Mouse (Mus musculus) urinary bladder, postnatal 25 days (tissue): Measurements from ENCODE around the gene Arhgap44.

Experiments
- DNase-seq: peaks from one replicate; pipeline ENCODE4 v3.0.0; 2022; ENCODE audit warnings: low spot score

Arhgap44 gene

DNA sequence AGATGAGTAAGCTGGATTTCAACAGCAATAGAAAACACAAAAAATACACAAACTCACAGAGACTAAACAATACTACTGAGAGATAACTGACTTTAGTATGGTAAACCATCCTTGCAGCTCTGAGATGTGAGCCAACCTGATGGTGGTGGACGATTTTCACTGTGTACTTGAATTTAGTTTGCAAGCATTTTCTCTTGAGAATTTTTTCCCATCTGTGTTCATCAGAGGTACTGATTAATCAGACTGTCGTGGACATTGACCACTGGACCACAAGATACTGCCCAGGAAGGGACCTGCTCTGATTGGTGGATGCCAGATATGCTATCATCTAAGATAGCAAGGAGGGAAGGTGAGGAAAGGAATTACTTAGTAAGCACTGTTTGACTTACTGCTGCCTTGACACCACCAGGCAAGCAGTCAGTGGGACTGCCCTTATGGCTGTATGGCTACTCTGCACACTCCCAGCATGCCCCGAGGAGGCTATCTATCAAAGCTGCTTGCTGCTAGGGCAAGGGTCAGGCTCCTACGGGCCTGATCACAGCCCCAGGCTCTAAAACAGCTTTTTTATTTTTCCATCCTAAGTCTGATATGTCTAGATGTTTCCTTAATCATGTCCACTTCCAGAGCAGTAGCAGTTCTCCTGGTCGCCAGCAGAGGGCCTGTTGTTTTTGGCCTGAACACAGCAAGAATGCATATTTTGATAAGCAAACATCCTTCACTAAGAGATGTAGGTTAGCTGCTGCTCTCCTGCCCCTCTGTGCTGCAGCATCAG is 74.1 kb downstream of the Arhgap44 start:
- DNase-seq: peak; percentile 42

DNA sequence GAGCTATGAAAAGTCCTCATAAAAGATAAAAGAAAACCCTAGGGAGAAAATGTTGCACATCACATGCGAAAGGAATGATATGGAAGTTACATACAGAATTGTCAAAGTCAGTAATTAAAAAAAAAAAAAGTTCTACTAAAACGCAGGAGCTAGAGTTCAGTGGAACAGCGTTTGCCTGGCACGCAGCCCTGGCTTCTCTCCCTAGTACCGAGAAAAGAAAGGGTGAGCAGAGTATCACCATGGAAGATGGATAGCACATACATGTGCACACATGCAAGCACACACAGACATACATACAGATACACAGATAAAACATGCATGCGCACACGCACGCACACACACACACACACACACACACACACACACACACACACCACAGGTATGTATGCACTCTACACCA is 82.0 kb downstream of the Arhgap44 start:
- no peak for DNase-seq

DNA sequence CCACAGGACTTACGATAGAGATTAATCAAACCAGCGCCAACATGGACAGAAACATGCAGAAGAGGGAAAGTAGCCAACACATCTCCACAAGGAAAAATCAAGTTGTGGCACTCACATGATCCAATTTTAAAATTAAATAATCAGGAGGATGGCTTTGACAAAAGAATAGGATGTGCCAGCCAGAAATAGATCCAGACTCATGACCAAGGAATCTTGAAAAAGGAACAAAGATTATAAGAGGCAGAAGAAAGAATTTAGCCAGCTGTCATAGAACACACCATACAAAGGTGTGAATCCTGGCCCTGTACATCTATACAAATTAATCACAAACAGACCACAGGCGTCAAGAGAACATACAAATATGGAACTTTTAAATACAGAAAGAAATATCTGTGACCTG is 82.5 kb downstream of the Arhgap44 start:
- no peak for DNase-seq

DNA sequence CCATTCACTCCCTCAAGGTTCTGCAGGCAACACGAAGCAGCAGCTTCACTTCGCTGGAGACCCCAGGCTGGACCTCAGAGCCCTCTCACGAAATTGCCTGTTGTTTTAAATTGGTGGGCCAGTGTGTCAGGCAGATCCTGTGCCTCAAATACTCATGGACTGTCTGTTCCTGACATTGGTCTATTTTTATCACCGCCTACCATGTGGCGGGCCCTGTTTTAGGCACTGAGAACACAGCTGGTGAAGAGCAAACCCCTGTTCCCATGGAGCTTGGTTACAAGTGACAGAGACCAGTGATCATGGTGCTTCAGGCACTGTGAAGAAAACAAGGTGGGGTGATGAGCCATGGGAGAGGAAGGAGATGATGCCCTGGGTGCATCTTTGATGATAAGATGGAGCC is 93.2 kb downstream of the Arhgap44 start:
- DNase-seq: no peak

DNA sequence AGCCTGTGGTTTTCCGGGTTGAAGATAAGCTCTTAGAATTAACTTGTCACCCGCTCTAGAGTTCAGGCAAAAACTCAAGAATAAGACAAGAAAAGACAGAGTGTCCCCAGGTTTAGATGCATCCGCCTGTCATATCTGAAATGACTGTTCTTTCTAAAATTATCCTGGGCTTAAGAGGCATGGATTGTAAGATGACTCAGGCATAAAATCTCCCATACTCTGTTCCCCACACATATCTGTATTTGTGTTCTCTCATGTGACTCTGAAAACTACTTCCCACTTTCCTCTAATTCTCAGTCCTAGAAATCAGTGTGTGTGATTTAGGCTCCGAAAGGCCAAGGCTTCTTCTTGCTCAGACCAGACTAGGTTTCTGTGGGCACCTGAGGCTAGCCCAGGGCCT is 93.7 kb downstream of the Arhgap44 start:
- no peak for DNase-seq

DNA sequence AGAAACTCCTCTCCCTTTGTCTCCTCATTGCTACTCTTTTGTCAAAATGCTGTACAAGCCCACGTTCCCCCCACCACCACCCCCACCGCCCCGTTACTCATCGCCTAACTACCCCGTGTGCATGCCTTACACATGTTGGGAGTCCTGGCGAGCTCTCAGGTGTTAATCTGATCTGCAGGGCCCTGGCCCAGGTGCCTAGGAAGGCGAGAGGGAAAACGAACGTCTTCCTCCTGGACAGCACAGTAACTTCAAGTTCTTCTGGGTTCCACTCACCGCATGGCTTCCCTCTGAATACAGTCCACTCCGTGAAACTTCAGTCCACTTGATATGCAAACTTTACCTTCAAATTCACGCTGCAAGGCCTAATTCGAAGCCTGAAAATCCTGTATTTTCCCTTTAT is 97.6 kb downstream of the Arhgap44 start:
- DNase-seq: no peak

DNA sequence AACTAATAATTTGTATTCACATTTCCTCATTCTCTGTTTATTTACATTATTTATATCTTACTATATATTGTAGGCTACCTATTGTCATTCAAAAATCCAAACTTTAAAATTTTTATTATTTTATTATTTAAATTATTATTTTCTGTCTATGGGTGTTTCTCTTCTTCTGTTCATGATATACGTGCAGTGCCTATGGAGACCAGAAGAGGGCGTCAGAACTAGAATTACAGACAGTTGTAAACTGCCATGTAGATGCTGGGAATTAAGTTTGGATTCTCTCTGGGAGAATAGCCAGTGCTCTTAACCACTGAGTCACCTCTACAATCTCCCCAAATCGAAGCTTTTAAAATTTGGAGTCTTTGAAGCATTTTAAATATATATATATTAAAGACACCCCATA is 101.3 kb downstream of the Arhgap44 start:
- DNase-seq: no peak

DNA sequence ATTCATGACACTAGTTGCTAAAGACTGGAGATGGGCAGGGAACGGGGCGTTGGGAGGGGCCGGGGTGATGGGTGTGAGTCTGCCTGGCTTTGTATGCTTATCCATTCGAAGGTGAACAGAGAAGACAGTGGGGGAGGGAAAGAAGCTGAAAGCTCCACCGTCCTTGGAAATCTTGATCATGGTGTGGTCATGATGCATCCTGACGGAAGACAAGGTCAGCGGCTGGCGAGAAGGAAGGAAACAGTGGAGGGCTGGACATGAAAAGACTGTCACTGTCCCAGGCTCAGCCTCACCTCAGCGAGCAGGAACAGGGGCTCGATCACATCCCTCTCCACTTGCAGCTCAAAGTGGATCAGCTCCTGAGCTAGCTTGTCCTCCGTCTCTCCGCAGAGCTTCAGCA is 103.2 kb downstream of the Arhgap44 start:
- DNase-seq: no peak

DNA sequence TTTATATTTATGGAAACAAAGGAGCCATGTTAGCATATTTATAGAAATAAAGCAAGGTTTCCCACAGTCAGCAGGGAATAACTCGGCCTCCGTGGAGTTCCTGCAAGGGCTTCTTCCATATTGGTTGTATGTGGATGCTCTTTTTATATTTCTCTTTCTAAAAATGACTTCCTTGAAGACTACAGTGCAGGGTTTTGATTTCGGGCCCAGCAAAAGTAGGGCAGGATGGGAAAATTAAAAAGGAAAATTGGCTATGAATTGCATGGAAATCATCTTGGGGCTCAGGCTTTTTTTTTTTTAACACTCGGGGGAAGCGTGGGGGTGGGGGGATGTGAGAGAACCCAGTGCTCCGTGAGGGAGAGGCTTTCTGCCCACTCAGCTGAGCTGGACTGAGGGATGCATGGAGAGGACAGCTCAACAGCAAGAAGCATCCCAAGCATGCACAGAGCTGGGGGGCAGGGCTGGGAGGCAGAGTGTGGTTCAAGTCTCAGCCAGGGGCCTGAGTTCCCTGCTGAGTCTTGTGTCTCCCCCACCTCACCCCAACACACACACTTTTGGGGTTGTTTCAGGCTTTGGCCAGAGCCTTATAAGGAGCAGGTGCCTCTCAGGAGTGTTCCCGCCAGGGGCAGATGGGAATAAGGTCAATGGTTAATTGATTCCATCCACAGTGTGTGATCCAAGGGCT is 104.4 kb downstream of the Arhgap44 start:
- no peak for DNase-seq

DNA sequence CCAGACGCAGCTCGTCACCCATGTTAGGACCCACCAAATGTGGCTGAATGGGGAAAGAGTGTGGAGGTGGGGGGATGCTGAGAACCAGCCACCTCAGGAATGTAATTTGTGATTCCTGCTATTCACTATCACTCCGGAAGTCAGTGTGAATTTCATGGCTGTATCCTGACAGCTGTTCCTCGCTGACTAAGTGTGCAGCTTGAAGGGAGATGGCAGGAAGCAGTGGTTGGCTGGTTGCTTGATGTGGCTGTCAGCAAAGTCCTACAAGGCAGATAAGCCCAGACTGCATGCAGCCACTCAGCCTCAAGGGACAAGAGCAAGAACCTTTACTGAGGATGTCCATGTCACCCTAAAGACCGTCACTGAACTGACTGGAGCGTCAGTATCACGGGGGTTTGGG is 107.2 kb downstream of the Arhgap44 start:
- DNase-seq: no peak

DNA sequence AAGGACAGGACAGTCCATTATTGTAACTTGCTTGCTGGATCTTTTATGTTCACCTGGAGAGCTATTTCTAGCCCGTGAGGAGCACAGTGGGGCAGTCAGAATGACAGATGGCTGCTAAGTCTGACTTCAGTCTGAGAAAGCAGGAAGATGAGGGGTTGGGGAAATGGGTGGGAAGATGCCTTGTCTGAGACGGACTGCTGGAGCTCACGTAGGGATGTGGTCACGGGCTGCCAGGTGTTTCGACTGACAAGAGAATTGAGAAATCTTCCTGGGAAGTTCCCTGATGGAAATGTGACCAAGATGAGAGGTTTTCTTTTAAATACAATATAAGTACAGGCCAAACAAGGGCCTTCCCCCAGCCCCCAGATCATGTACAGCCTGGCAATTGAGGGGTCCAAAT is 108.5 kb downstream of the Arhgap44 start:
- DNase-seq: no peak

DNA sequence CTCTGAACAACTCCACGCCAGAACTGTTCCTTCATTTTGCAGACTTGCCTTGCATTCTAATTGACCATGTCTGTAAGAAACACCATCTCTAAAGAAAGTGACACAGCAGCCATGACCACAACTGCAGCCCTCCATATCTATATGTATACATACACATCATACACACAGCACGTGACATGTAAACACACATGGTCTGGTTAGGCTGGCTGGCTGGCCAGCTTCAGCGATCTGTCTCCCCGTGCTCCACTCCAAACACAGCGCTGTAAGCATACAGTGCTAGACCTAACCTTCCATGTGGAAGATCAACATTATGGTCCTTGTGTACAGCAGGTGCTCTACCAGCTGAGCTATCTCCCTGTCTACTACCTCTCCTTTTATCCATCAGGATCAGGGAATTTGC is 111.9 kb downstream of the Arhgap44 start:
- DNase-seq: no peak

DNA sequence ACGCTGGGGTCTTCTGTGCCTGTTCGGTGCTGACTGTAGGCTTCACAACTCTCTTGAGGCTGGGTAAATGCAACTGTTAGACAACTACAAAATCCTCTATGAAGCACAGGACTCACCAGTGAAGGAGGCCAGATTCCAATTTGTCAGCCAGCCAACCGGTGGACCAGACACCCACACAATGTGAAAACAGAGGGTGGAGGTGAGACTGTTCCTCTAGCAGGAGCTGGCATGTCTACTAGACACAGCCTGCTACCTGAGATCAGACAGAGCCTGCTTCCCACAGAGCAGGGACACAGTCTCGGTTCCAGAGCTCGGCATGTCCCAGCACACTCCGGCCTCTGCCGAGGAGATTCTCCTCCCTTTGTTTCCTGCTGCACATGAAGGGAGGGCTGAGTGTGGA is 113.7 kb downstream of the Arhgap44 start:
- DNase-seq: no peak

DNA sequence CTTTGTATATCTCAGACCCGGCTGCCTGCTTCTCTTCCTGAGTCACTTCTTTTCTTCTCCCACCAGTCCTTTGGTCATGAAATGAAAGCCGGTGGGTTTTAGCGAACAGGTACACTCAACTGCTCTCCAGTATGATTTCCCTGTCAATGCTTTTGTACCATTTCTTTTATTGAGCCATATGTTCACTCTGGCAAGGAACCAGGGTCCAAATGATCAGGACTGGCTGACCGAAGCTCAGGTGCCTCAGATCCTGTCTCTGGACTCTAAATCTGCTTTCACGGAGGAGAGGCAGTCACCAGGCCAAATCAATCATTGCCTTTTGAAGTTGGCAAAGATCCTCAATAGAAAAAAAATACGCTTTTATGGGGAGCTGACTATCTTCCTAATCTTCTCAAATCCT is 122.2 kb downstream of the Arhgap44 start:
- no peak for DNase-seq

DNA sequence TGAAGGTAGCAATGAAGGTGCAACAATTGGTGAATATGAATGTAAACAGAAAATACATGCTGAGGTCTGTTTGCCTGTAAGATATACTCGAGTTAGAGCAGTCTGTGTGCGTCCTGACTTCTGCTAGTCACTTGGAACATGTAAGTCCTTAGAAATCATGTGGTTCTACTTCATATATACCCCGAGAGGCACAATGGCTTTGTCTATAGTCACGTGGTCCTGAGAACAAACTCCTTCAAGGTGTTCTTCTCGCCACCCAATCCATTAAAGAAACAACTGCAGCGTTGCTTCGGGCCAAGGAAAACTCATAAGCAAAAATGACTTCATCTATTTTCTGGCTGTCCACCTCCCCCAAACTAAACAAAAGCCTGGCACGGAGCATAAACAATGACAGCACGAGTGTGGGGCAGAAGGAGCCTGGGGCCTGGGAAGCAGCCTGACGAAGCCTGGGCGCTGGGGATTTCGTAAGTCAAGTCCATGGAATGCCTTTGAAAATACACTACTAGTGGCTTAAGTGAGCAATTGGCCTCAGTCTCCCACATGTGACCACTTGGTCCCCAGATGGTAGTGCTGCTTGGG is 123.2 kb downstream of the Arhgap44 start:
- DNase-seq: no peak

DNA sequence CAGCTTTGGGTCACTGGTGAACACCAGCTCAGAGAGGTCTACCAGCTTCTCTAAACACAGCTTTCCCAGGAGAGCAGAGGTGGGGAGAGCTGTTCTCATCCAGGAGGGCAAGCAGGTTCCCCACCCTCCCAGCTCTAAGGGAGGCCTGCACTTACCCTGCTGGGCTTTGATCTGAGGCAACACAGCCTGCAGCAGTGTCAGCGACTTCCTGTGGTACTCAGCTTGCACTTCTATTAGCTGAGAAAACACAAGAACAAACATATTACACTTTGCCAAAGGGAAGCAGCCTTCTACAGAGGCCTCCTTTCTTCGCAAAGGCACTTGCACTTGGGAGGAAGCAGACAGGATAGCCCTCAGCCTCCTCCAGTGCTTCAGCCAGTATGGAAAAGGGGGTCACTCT is 123.8 kb downstream of the Arhgap44 start:
- DNase-seq: no peak

DNA sequence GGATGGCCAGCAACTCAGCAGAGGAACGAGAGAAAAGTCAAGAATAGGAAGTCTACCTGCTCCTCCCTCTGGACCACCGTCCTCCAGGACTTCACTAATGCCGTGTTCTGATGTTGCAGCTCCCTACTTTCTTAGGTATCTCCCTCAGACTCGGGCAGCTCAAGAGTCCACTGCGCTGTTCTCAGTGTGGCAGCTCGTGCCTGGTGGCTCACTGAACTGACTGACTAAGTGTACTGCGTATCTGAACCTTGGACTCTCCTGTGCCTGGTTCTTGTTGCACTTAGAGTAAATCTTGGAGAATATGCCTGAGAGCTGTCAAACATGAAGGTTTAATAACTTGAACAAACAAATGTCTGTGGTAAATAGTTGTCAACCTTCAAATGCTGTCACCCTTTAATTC is 130.5 kb downstream of the Arhgap44 start:
- no peak for DNase-seq

DNA sequence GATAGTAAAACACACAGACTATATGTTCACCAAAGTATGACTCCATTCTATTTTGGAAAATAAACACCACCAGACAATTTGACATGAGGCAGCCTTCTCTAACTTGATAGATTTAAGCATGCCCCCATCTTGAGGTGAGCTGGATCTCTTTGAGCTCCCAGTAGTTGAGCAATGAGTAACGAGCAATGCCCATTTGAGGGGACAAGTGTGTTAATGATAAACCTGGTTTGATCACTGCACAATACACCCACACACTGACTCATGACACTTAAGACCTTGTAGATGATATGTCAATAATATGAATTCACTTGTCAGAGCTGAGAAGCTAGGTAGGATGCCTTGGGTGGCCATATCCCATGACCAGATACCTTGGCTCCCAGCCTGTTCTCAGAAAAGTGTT is 132.6 kb downstream of the Arhgap44 start:
- DNase-seq: no peak

DNA sequence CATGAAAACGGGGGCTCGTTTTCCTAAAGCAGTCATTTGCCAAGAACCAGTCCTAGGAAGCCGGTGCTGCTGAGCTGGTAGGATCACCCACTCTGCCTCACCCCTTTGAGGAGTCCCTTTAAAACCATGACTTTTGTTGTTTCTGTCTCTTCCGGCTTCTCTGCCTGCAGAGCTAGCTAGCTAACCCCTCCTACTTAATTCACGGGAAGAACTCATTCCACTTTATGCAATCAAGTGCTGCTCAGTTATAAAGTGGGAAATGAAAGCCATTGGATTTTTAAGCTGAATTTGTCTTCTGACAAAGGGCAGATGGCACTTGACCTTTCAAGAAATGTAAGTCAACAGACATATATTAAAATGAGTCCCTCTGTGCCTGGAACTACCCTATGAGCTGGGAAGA is 134.7 kb downstream of the Arhgap44 start:
- DNase-seq: no peak

DNA sequence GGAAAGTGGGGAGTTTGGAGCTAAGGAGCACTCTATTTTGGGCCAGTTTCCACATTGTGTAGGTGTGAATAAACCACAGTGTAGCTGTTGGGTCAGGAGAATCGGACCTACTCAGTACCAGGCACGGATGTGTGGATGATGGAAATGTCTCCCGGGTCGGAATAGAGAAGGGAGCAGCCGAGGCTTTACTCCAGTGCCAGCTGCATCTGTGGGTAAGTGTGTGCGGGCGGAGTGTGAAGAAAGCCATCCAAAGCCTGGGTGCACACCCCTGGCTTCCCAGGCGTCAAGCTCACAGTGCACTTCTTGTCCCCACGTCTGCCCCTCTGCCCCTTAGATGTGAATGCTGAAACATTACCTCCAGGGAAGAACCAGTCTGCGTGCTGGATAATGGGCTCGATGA is 140.0 kb downstream of the Arhgap44 start:
- no peak for DNase-seq

DNA sequence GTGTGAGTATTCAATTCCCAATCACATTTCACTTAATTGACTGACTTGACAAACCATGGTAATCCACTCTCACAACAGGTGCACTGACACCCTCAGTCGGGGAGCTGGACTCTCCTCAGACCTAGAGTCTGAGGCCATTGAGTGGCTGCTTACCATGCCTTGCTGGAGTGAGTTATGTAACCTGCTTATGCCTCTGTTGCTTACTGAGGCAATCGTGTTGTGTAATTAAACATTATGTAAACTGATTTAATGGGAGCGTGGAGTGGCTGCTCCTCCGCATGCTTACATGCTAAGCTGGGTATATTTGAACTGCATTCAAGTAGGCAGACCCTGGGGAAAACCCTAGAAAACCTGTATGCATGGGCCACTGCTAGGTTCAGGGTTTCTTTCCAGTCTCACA is 142.0 kb downstream of the Arhgap44 start:
- no peak for DNase-seq

DNA sequence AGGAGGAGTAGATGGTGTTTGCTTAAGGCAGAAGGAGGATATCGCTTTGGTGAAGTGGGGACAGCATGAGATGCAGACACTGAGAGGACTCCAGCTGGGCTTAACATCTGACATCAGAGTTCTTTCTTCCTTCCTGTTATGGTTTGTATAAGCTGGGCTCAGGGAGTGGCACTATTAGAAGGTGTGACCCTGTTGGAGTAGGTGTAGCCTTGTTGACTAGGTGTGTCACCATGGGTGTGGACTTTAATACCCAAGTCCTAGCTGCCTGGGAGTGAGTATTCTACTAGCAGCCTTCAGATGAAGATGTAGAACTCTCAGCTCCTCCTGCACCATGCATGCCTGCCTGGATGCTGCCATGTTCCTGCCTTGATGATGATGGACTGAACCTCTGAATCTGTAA is 146.0 kb downstream of the Arhgap44 start:
- no peak for DNase-seq

DNA sequence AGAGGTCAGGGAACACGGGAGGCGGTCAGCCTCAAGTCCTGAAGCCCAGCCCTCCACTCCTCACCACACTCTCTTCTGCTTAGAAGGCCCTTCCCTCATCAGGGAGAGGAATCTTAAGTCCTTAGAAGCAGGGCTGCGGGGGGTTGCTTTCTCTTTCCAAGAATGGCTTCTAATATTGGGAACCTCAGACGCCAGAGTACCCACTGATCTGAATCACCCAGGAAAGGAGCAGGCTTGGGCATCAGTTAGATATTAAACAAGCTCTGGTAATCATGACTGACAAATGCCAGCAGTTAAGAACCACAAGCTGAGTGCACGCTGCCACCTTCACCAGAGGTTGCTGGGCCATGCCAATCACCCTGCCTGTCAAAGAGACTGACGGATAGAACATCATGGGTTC is 148.9 kb downstream of the Arhgap44 start:
- DNase-seq: no peak

DNA sequence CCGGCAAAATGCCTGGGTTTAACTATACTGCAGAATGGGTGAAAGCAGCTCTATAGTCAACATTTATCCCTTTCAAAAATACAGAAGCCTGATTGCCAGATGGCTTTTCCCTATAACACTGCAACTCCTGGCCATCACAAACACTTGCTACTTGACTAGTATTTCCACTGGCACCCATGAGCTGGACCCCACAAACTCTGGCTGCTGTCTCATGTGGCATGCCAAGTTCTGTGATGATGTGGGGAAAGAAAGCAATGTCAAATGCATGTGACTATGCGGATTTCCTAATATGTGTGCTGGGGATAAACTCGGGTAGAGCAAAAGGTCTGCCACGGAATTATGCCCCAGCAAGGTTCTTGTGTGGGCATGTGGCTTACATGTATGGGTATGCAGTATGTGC is 156.7 kb downstream of the Arhgap44 start:
- no peak for DNase-seq
